Mouse (Mus musculus): ENCODE results near the gene Gfm2. TPM values are rescaled to one million over a fixed set of nuclear protein-coding genes. Genes with fewer than 3 reads are reported as not detected.
"Not testable (repeated sequence)": the region's sequence is repeated elsewhere in the genome, so short reads cannot be mapped to it uniquely, and the experiment has no call there.

The Gfm2 gene
- 32.9 and 33.7 TPM in 2 replicates for polyA plus RNA-seq (2015; fragmentation: Nextera tagmentation; extraction: Ambion mirVana)

- Histone ChIP-seq H3K9ac (peak within 1 kb of the TSS; percentile 85), H3K4me2 (peak within 1 kb of the TSS; percentile 70), H3K4me1 (peaks cover 6% of the 10 kb centered on the region), H3K27me3 (no peaks in the 10 kb centered on the region), H3K36me3 (peaks cover 31% of the 10 kb centered on the region), H3K4me3 (replicated peaks) (peak within 1 kb of the TSS; percentile 96), H3K27ac (peak within 1 kb of the TSS; percentile 89), H3K9me3 (replicated peaks) (no peaks in the 10 kb centered on the region)
- peak; percentile 98 for ATAC-seq (replicated peaks; ENCODE audit: low FRiP score)
- WGBS: under 1% methylated on average over 57 of the region's 57 CpGs
These were observed at the start of gene Gfm2, which contains the start of gene Nsa2 for GRCm38 (mm10) chr13:97137466-97138400. TSS of gene Gfm2 (plus strand) at chr13:97137937. TSS of gene Nsa2 (minus strand) at chr13:97137937.

- no peaks in the 10 kb centered on the region for H3K27me3 ChIP-seq
These were observed 49.6 kb upstream of the Gfm2 start for GRCm38 (mm10) chr13:97088183-97088582.

GRCm38 (mm10) chr13:97095726-97096125 is 42.0 kb upstream of the Gfm2 start:
- Histone ChIP-seq H3K9me3 (replicated peaks) (no peaks in the 10 kb centered on the region), H3K36me3 (no peaks in the 10 kb centered on the region), H3K27ac (no peak overlapping the region), H3K4me3 (replicated peaks) (no peak overlapping the region), H3K9ac (no peak overlapping the region), H3K4me2 (no peak overlapping the region), H3K27me3 (no peaks in the 10 kb centered on the region), H3K4me1 (no peaks in the 10 kb centered on the region)
- no peak for ATAC-seq (replicated peaks; ENCODE audit: low FRiP score)
- WGBS: 77% methylated on average over 4 of the region's 4 CpGs

More at GRCm38 (mm10) chr13:97088183-97088582, 49.6 kb upstream of the Gfm2 start:
- WGBS: 63% methylated on average over 3 of the region's 3 CpGs
- H3K4me2 ChIP-seq: no peak overlapping the region
- H3K36me3 ChIP-seq: no peaks in the 10 kb centered on the region
- H3K4me1 ChIP-seq: no peaks in the 10 kb centered on the region
- H3K4me3 ChIP-seq (replicated peaks): no peak overlapping the region
- no peak overlapping the region for H3K9ac ChIP-seq
- no peak overlapping the region for H3K27ac ChIP-seq
- no peaks in the 10 kb centered on the region for H3K9me3 ChIP-seq (replicated peaks)
- ATAC-seq (replicated peaks; ENCODE audit: low FRiP score): no peak

- no peak within 1 kb of the TSS for H3K9ac ChIP-seq
- WGBS: 78% methylated on average over 22 of the region's 22 CpGs
- H3K36me3 ChIP-seq: no peaks in the 10 kb centered on the region
- no peaks in the 10 kb centered on the region for H3K27me3 ChIP-seq
- no peaks in the 10 kb centered on the region for H3K4me1 ChIP-seq
- no peak within 1 kb of the TSS for H3K4me3 ChIP-seq (replicated peaks)
- H3K27ac ChIP-seq: no peak within 1 kb of the TSS
- H3K9me3 ChIP-seq (replicated peaks): no peaks in the 10 kb centered on the region
- 0 out of 2 replicates have a peak, but pooled peaks have one; percentile 46 for ATAC-seq (replicated peaks; ENCODE audit: low FRiP score)
- H3K4me2 ChIP-seq: no peak within 1 kb of the TSS
These were observed 38.4 kb upstream of the Gfm2 start, which contains the start of gene Gm6169 for GRCm38 (mm10) chr13:97099187-97099852. TSS of gene Gm6169 (minus strand) at chr13:97099237.

GRCm38 (mm10) chr13:97104996-97105395 is 32.7 kb upstream of the Gfm2 start:
- Histone ChIP-seq H3K27ac (no peak overlapping the region), H3K4me3 (replicated peaks) (no peak overlapping the region), H3K4me1 (no peaks in the 10 kb centered on the region), H3K4me2 (no peak overlapping the region), H3K9me3 (replicated peaks) (no peaks in the 10 kb centered on the region), H3K36me3 (no peaks in the 10 kb centered on the region), H3K27me3 (no peaks in the 10 kb centered on the region), H3K9ac (no peak overlapping the region)
- no peak for ATAC-seq (replicated peaks; ENCODE audit: low FRiP score)
- 74% methylated on average over 7 of the region's 7 CpGs for WGBS

- 92% methylated on average over 4 of the region's 4 CpGs for WGBS
- not testable (repeated sequence) for H3K4me2 ChIP-seq; H3K27ac ChIP-seq; ATAC-seq (replicated peaks; ENCODE audit: low FRiP score); H3K9ac ChIP-seq; H3K4me3 ChIP-seq (replicated peaks); H3K9me3 ChIP-seq (replicated peaks); H3K4me1 ChIP-seq; H3K27me3 ChIP-seq; H3K36me3 ChIP-seq
These were observed 30.0 kb upstream of the Gfm2 start for GRCm38 (mm10) chr13:97107721-97108120.

- ATAC-seq (replicated peaks; ENCODE audit: low FRiP score): no peak
- H3K27me3 ChIP-seq: no peaks in the 10 kb centered on the region
- no peak overlapping the region for H3K27ac ChIP-seq
- 77% methylated on average over 4 of the region's 4 CpGs for WGBS
- H3K4me1 ChIP-seq: no peaks in the 10 kb centered on the region
- H3K9ac ChIP-seq: no peak overlapping the region
- no peak overlapping the region for H3K4me3 ChIP-seq (replicated peaks)
- H3K36me3 ChIP-seq: 0 out of 2 replicates have a peak, but pooled peaks cover 2% of the 10 kb centered on the region
- no peak overlapping the region for H3K4me2 ChIP-seq
- no peaks in the 10 kb centered on the region for H3K9me3 ChIP-seq (replicated peaks)
These were observed 28.7 kb upstream of the Gfm2 start for GRCm38 (mm10) chr13:97109046-97109445.

- WGBS: 68% methylated on average over 3 of the region's 3 CpGs
- no peak overlapping the region for H3K9ac ChIP-seq
- no peaks in the 10 kb centered on the region for H3K27me3 ChIP-seq
- no peak overlapping the region for H3K4me2 ChIP-seq
- H3K27ac ChIP-seq: no peak overlapping the region
- no peak overlapping the region for H3K4me3 ChIP-seq (replicated peaks)
- no peaks in the 10 kb centered on the region for H3K4me1 ChIP-seq
- no peaks in the 10 kb centered on the region for H3K9me3 ChIP-seq (replicated peaks)
- no peaks in the 10 kb centered on the region for H3K36me3 ChIP-seq
- no peak for ATAC-seq (replicated peaks; ENCODE audit: low FRiP score)
These were observed 16.4 kb upstream of the Gfm2 start for GRCm38 (mm10) chr13:97121341-97121740.

- peaks cover 28% of the 10 kb centered on the region for H3K36me3 ChIP-seq
- WGBS: 79% methylated on average over 4 of the region's 4 CpGs
- not testable (repeated sequence) for H3K27me3 ChIP-seq; H3K4me1 ChIP-seq; H3K4me2 ChIP-seq; ATAC-seq (replicated peaks; ENCODE audit: low FRiP score); H3K9me3 ChIP-seq (replicated peaks); H3K27ac ChIP-seq; H3K9ac ChIP-seq; H3K4me3 ChIP-seq (replicated peaks)
These were observed 8.1 kb upstream of the Gfm2 start for GRCm38 (mm10) chr13:97129654-97130053.

GRCm38 (mm10) chr13:97130413-97130812 is 7.3 kb upstream of the Gfm2 start:
- not testable (repeated sequence) for ATAC-seq (replicated peaks; ENCODE audit: low FRiP score); H3K9me3 ChIP-seq (replicated peaks); H3K27me3 ChIP-seq; H3K9ac ChIP-seq; H3K4me1 ChIP-seq; H3K4me2 ChIP-seq; H3K27ac ChIP-seq; H3K4me3 ChIP-seq (replicated peaks)
- H3K36me3 ChIP-seq: peaks cover 36% of the 10 kb centered on the region
- no CpG with 5 or more reads among the region's 2 CpGs for WGBS

- not testable (repeated sequence) for ATAC-seq (replicated peaks; ENCODE audit: low FRiP score)
- WGBS: 29% methylated on average over 8 of the region's 8 CpGs
These were observed 731 bp downstream of the Gfm2 start for GRCm38 (mm10) chr13:97138404-97138931.

GRCm38 (mm10) chr13:97142321-97142720 is 4.6 kb downstream of the Gfm2 start:
- peaks cover 6% of the 10 kb centered on the region for H3K4me1 ChIP-seq
- WGBS: 84% methylated on average over 7 of the region's 7 CpGs
- H3K4me3 ChIP-seq (replicated peaks): no peak overlapping the region
- ATAC-seq (replicated peaks; ENCODE audit: low FRiP score): no peak
- no peak overlapping the region for H3K27ac ChIP-seq
- H3K36me3 ChIP-seq: peaks cover 36% of the 10 kb centered on the region
- H3K9ac ChIP-seq: no peak overlapping the region
- H3K4me2 ChIP-seq: no peak overlapping the region
- H3K27me3 ChIP-seq: no peaks in the 10 kb centered on the region
- H3K9me3 ChIP-seq (replicated peaks): no peaks in the 10 kb centered on the region

More at GRCm38 (mm10) chr13:97138404-97138931, 731 bp downstream of the Gfm2 start:
- Histone ChIP-seq H3K9ac (peak overlapping the region; percentile 85), H3K4me2 (peak overlapping the region; percentile 70), H3K27ac (0 out of 2 replicates have a peak overlapping the region, but pooled peaks have one; percentile 89), H3K4me3 (replicated peaks) (peak overlapping the region; percentile 96), H3K36me3 (peaks cover 32% of the 10 kb centered on the region)
- H3K9me3 ChIP-seq (replicated peaks); H3K4me1 ChIP-seq; H3K27me3 ChIP-seq: not testable (repeated sequence)
